Mouse (Mus musculus): Measurements from ENCODE around the gene Hspb11. TPM values are rescaled to one million over a fixed set of nuclear protein-coding genes. Genes with fewer than 3 reads are reported as not detected.

The Hspb11 gene
- polyA plus RNA-seq, 1 experiment from 2014 or later, result 39.1 TPM

GRCm38 (mm10) chr4:107274511-107274910 lies 21.1 kb downstream of the Hspb11 start:
- H3K4me2 ChIP-seq (ENCODE audit: low read length), result no peak overlapping the region
- WGBS, result 61% methylated on average over 5 of the region's 5 CpGs
- H3K4me3 ChIP-seq (ENCODE audit: low read depth, low read length), result no peak overlapping the region
- no peak overlapping the region for H3K9ac ChIP-seq (ENCODE audit: low read length)
- no peak overlapping the region for H3K27ac ChIP-seq (ENCODE audit: low read depth)
- DNase-seq (ENCODE audit: low spot score), result no peak
- no peaks in the 10 kb centered on the region for H3K9me3 ChIP-seq (ENCODE audit: control insufficient read depth, low read length)
- ATAC-seq (replicated peaks; ENCODE audit: low FRiP score, low TSS enrichment, low read depth), result no peak
- H3K4me1 ChIP-seq (replicated peaks; ENCODE audit: control insufficient read depth, insufficient read depth, low read length), result no peaks in the 10 kb centered on the region
- H3K36me3 ChIP-seq (ENCODE audit: control insufficient read depth, insufficient read depth, low read length), result peaks cover 16% of the 10 kb centered on the region; the same call in 1 of the 2 replicates
- H3K27me3 ChIP-seq (replicated peaks; ENCODE audit: control insufficient read depth, insufficient read depth, low read length), result no peaks in the 10 kb centered on the region

- DNase-seq (ENCODE audit: low spot score) (no peak), ATAC-seq (replicated peaks; ENCODE audit: low FRiP score, low TSS enrichment, low read depth) (no peak)
- 24% methylated on average over 8 of the region's 8 CpGs for WGBS
- Histone ChIP-seq H3K9me3 (ENCODE audit: control insufficient read depth, low read length) (no peaks in the 10 kb centered on the region), H3K27me3 (replicated peaks; ENCODE audit: control insufficient read depth, insufficient read depth, low read length) (no peaks in the 10 kb centered on the region), H3K9ac (ENCODE audit: low read length) (no peak overlapping the region), H3K27ac (ENCODE audit: low read depth) (no peak overlapping the region), H3K36me3 (ENCODE audit: control insufficient read depth, insufficient read depth, low read length) (peaks cover 17% of the 10 kb centered on the region), H3K4me1 (replicated peaks; ENCODE audit: control insufficient read depth, insufficient read depth, low read length) (no peaks in the 10 kb centered on the region), H3K4me2 (ENCODE audit: low read length) (no peak overlapping the region), H3K4me3 (ENCODE audit: low read depth, low read length) (no peak overlapping the region)
Measured at GRCm38 (mm10) chr4:107278188-107278707, 24.9 kb downstream of the Hspb11 start.

- Histone ChIP-seq H3K4me2 (ENCODE audit: low read length) (no peak overlapping the region), H3K36me3 (ENCODE audit: control insufficient read depth, insufficient read depth, low read length) (peaks cover 6% of the 10 kb centered on the region; the same call in 1 of the 2 replicates), H3K4me1 (replicated peaks; ENCODE audit: control insufficient read depth, insufficient read depth, low read length) (no peaks in the 10 kb centered on the region), H3K9ac (ENCODE audit: low read length) (no peak overlapping the region), H3K27me3 (replicated peaks; ENCODE audit: control insufficient read depth, insufficient read depth, low read length) (no peaks in the 10 kb centered on the region), H3K27ac (ENCODE audit: low read depth) (no peak overlapping the region), H3K9me3 (ENCODE audit: control insufficient read depth, low read length) (no peaks in the 10 kb centered on the region), H3K4me3 (ENCODE audit: low read depth, low read length) (no peak overlapping the region)
- no peak for ATAC-seq (replicated peaks; ENCODE audit: low FRiP score, low TSS enrichment, low read depth)
- no peak for DNase-seq (ENCODE audit: low spot score)
- 79% methylated on average over 7 of the region's 7 CpGs for WGBS
Measured at GRCm38 (mm10) chr4:107280843-107281475, 27.6 kb downstream of the Hspb11 start.

- ATAC-seq (replicated peaks; ENCODE audit: low FRiP score, low TSS enrichment, low read depth) (no peak), DNase-seq (ENCODE audit: low spot score) (no peak)
- Histone ChIP-seq H3K27me3 (replicated peaks; ENCODE audit: control insufficient read depth, insufficient read depth, low read length) (no peaks in the 10 kb centered on the region), H3K4me1 (replicated peaks; ENCODE audit: control insufficient read depth, insufficient read depth, low read length) (no peaks in the 10 kb centered on the region), H3K36me3 (ENCODE audit: control insufficient read depth, insufficient read depth, low read length) (no peaks in the 10 kb centered on the region), H3K27ac (ENCODE audit: low read depth) (no peak overlapping the region), H3K9ac (ENCODE audit: low read length) (no peak overlapping the region), H3K4me3 (ENCODE audit: low read depth, low read length) (no peak overlapping the region), H3K9me3 (ENCODE audit: control insufficient read depth, low read length) (no peaks in the 10 kb centered on the region), H3K4me2 (ENCODE audit: low read length) (no peak overlapping the region)
- 61% methylated on average over 3 of the region's 3 CpGs for WGBS
Measured at GRCm38 (mm10) chr4:107285446-107286200, 32.2 kb downstream of the Hspb11 start.

GRCm38 (mm10) chr4:107286386-107286785 lies 33.0 kb downstream of the Hspb11 start:
- H3K9me3 ChIP-seq (ENCODE audit: control insufficient read depth, low read length), result no peaks in the 10 kb centered on the region
- no peak overlapping the region for H3K4me3 ChIP-seq (ENCODE audit: low read depth, low read length)
- no peaks in the 10 kb centered on the region for H3K4me1 ChIP-seq (replicated peaks; ENCODE audit: control insufficient read depth, insufficient read depth, low read length)
- H3K4me2 ChIP-seq (ENCODE audit: low read length), result no peak overlapping the region
- H3K27ac ChIP-seq (ENCODE audit: low read depth), result no peak overlapping the region
- ATAC-seq (replicated peaks; ENCODE audit: low FRiP score, low TSS enrichment, low read depth), result no peak
- H3K27me3 ChIP-seq (replicated peaks; ENCODE audit: control insufficient read depth, insufficient read depth, low read length), result no peaks in the 10 kb centered on the region
- 94% methylated on average over 8 of the region's 8 CpGs for WGBS
- no peak overlapping the region for H3K9ac ChIP-seq (ENCODE audit: low read length)
- no peak for DNase-seq (ENCODE audit: low spot score)
- H3K36me3 ChIP-seq (ENCODE audit: control insufficient read depth, insufficient read depth, low read length), result no peaks in the 10 kb centered on the region

GRCm38 (mm10) chr4:107287517-107287916 lies 34.1 kb downstream of the Hspb11 start:
- DNase-seq (ENCODE audit: low spot score) (no peak), ATAC-seq (replicated peaks; ENCODE audit: low FRiP score, low TSS enrichment, low read depth) (no peak)
- Histone ChIP-seq H3K36me3 (ENCODE audit: control insufficient read depth, insufficient read depth, low read length) (no peaks in the 10 kb centered on the region), H3K4me3 (ENCODE audit: low read depth, low read length) (no peak overlapping the region), H3K4me1 (replicated peaks; ENCODE audit: control insufficient read depth, insufficient read depth, low read length) (no peaks in the 10 kb centered on the region), H3K27me3 (replicated peaks; ENCODE audit: control insufficient read depth, insufficient read depth, low read length) (no peaks in the 10 kb centered on the region), H3K4me2 (ENCODE audit: low read length) (no peak overlapping the region), H3K9ac (ENCODE audit: low read length) (no peak overlapping the region), H3K9me3 (ENCODE audit: control insufficient read depth, low read length) (no peaks in the 10 kb centered on the region), H3K27ac (ENCODE audit: low read depth) (no peak overlapping the region)
- WGBS, result 73% methylated on average over 2 of the region's 2 CpGs

- H3K4me1 ChIP-seq (replicated peaks; ENCODE audit: control insufficient read depth, insufficient read depth, low read length), result no peaks in the 10 kb centered on the region
- H3K36me3 ChIP-seq (ENCODE audit: control insufficient read depth, insufficient read depth, low read length), result no peaks in the 10 kb centered on the region
- no peak overlapping the region for H3K4me2 ChIP-seq (ENCODE audit: low read length)
- no peak overlapping the region for H3K27ac ChIP-seq (ENCODE audit: low read depth)
- ATAC-seq (replicated peaks; ENCODE audit: low FRiP score, low TSS enrichment, low read depth) (no peak), DNase-seq (ENCODE audit: low spot score) (no peak)
- H3K27me3 ChIP-seq (replicated peaks; ENCODE audit: control insufficient read depth, insufficient read depth, low read length), result no peaks in the 10 kb centered on the region
- no peak overlapping the region for H3K4me3 ChIP-seq (ENCODE audit: low read depth, low read length)
- 78% methylated on average over 7 of the region's 7 CpGs for WGBS
- H3K9me3 ChIP-seq (ENCODE audit: control insufficient read depth, low read length), result no peaks in the 10 kb centered on the region
- no peak overlapping the region for H3K9ac ChIP-seq (ENCODE audit: low read length)
Measured at GRCm38 (mm10) chr4:107291611-107292272, 38.3 kb downstream of the Hspb11 start.

- Histone ChIP-seq H3K27ac (ENCODE audit: low read depth) (no peak overlapping the region), H3K4me1 (replicated peaks; ENCODE audit: control insufficient read depth, insufficient read depth, low read length) (no peaks in the 10 kb centered on the region), H3K4me2 (ENCODE audit: low read length) (no peak overlapping the region), H3K4me3 (ENCODE audit: low read depth, low read length) (no peak overlapping the region), H3K9ac (ENCODE audit: low read length) (no peak overlapping the region), H3K36me3 (ENCODE audit: control insufficient read depth, insufficient read depth, low read length) (no peaks in the 10 kb centered on the region), H3K9me3 (ENCODE audit: control insufficient read depth, low read length) (no peaks in the 10 kb centered on the region), H3K27me3 (replicated peaks; ENCODE audit: control insufficient read depth, insufficient read depth, low read length) (no peaks in the 10 kb centered on the region)
- ATAC-seq (replicated peaks; ENCODE audit: low FRiP score, low TSS enrichment, low read depth) (no peak), DNase-seq (ENCODE audit: low spot score) (no peak)
- 19% methylated on average over 4 of the region's 4 CpGs for WGBS
Measured at GRCm38 (mm10) chr4:107292273-107292662, 38.9 kb downstream of the Hspb11 start.

All from intestine, embryonic 14.5 days (tissue).